Mouse (Mus musculus) heart, adult 9 months (tissue): ENCODE results near the gene Teddm1b.
A peak's percentile ranks its signal among the peaks of the same experiment; 100 is the strongest.
"Not testable (repeated sequence)": the region's sequence is repeated elsewhere in the genome, so short reads cannot be mapped to it uniquely, and the experiment has no call there.

ENCODE experiments used
- DNase-seq, 2 experiments: peaks; one replicate each; pipeline ENCODE4 v3.0.0; 2022; ENCODE audit warnings: low spot score in 2 of 2

The Teddm1b gene

DNA sequence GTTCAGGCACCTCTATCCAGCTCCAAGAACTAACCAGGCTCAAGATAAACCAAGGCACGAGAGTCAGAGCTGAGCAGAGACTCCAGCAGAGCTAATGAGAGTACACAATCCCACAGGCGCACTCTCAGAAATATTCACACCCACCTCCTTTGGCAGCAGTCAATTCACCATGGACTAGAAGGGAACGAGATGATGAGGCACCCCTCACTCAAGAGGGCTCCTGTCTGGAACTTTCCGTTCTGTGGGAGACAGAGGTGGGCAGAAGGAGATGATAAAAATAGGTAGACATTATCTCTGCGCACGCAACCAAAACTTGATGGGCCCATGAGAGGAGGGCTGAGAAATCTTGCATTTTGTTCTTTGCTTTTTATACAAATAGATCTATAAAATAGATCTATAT, at the start of gene Teddm1b:
Teddm1b (plus strand) TSS at position 301 of the 400 bp plus-strand sequence.
- no peak for DNase-seq

GRCm38 (mm10) chr1:153830746-153831145, 43.4 kb upstream of the Teddm1b start:
- no peak for DNase-seq

DNA sequence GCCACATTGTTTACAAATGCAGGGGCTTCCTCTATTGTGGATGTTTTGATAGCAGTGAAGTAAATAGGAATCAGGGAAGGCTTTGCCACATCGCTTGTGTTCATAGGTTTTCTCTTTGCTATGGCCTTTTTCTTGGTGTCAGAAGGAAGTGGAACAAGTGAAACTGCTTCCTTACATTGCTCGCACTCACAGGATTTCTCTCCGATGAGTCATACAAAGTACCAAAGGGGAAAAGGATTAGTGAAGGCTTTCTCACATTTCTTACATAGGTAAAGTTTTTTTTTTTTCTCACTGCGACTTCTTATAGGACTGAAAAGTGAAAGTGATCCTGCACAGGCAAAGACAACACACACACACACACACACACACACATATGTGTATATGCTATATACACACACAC, 38.1 kb upstream of the Teddm1b start:
- DNase-seq = no peak

DNA sequence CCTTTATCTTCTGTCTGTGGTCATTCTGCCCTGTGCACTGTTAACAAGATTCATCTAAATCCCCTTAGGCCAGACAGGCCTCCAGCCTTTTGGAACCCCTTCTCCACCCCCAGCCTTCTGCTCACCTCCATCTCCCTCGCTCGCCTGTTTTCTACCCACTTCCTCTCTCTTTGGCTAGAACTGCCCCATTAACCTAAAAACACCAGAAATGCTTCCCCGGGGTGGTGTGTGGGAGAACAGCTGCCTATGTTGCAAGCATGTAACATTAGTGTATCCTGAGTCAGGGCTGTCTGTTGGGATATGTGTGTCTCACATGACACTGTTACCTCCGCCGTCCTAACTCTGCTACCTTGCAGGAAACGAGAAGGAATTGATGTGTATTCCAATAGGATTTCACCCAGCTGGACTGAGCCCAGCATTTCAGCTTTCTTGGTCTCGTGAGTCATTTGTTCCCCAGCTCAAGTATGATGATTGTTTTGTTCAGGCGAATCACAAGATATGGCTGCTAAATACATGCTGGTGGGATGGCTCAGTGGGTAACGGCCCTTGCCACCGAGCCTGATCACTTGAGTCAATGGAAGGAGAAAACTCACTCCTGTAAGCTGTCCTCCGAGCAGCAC, 31.9 kb upstream of the Teddm1b start:
- no peak for DNase-seq

- DNase-seq = no peak
Measured at GRCm38 (mm10) chr1:153844042-153844441, 30.1 kb upstream of the Teddm1b start, which contains the start of gene Rgsl1. Rgsl1 (minus strand) TSS chr1:153844142.

- no peak for DNase-seq
Measured at GRCm38 (mm10) chr1:153846420-153846819, 27.7 kb upstream of the Teddm1b start.

DNA sequence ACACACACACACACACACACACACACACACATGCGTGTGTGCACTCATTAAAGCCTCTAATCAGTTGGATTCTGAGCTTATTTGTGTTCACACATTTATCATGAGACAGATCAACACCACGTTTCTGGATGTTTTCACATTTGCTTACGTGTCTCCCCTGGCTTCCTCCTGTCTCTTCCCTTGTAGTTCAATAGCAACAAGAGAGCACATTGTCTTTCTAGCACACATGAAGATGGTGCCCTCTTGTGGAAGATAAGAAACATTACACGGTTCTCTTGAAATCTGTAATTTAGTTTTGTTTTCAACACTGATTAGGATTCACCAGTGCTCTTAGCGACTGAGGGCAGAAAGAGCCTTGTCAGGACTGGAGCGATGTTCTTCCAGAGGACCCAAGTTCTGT, 27.3 kb upstream of the Teddm1b start:
- no peak for DNase-seq

- not testable (repeated sequence) for DNase-seq
Measured at GRCm38 (mm10) chr1:153852696-153853095, 21.4 kb upstream of the Teddm1b start.

DNA sequence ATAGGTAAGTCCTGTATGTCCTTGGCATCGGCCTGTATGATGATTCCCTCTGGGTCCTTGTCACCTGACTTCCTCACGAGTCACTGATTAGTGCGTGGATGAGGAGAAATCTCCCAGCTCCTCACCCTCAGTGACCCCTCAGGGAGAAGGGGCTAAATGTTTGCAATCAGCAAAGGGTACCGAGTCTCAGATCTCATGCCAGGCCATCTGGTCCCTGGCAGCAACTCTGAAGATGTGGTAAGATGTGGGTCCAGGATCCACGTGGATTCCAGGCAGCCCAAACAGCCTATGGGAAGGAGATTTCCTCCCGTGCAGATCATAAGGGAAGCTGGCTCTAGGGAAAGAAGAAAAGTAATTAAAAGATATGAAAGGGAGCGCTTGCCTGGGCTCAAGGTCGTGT, 18.2 kb upstream of the Teddm1b start:
- no peak for DNase-seq

DNA sequence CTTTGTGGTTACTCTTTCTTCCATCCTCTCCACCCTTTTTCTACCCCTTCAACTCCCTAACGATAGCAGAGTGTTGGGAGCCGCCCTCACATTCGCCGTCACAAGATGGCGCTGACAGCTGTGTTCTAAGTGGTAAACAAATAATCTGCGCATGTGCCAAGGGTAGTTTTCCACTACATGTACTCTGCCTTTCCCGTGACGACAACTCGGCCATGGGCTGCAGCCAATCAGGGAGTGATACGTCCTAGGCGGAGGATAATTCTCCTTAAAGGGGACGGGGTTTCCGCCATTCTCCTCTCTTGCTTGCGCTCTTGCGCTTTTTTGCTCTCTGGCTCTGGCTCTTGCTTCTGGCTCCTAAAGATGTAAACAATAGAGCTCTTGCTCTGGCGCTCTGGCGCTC, 6.2 kb downstream of the Teddm1b start:
- DNase-seq = not testable (repeated sequence)

GRCm38 (mm10) chr1:153886024-153886633, 12.0 kb downstream of the Teddm1b start:
- no peak for DNase-seq

DNA sequence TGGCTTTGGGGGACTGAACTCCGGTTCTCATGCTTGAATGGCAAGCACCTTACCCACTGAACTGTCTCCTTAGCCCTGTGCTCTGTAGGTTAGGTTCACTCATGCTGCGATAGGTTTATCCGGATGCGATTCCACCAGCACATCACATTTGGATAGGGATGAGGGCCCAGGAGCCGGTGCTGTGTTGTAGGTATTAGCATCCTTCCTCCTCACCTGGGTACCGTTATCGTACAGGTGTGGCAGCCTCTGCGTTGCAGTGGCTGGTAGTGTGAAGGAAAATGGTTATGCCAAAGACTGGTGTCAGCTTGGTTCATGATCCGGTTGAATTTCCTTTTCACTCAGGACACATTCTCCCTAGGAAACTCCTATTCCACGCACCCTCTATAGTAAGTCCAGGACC, 16.0 kb downstream of the Teddm1b start:
- DNase-seq = no peak

- DNase-seq = no peak
Measured at GRCm38 (mm10) chr1:153891442-153891841, 17.3 kb downstream of the Teddm1b start, which contains the start of gene Teddm1a. Teddm1a (plus strand) TSS chr1:153891742.

DNA sequence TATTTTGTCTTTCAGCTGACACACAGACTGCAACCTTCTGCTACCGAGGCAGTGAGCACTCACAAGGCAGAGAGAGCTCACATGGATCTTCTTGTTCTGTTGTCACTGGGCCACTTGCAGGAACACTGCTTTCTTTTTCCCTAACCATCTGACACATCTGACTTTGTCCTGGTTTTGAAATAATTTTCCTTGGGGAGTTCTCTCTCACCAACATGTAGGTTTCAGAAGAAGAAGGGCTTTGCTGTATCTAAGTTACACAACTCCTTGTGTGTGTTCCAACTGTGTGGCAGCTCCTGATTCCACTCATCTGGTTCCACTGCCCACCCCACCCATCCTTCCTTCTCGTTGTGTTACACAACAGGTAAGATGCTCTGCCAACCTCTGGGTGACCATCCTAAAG, 19.6 kb downstream of the Teddm1b start:
- no peak for DNase-seq

- DNase-seq = no peak
Measured at GRCm38 (mm10) chr1:153894201-153894893, 20.2 kb downstream of the Teddm1b start.

GRCm38 (mm10) chr1:153894979-153895378, 20.8 kb downstream of the Teddm1b start:
- peak; percentile 57 to 74 for DNase-seq

DNA sequence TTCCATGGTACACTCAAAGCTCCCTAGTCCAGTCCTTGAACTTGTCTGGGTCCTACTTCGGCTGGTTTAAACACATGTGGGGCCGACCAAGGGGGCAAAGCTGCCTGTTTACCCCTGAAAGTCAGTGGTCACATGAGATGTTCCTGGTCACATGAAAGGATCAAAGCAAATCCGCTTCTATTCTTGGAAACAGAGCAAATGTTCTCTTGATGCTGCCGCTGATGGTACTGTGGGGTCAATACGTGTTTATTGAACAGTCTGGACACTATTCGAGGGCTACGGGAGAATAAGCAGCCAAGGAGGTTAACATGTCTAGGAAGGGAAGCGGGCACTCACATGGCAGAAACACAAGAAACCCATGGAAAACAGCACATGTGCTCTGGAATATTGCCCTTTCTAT, 23.1 kb downstream of the Teddm1b start:
- no peak for DNase-seq

- no peak for DNase-seq
Measured at GRCm38 (mm10) chr1:153898989-153899730, 25.0 kb downstream of the Teddm1b start.

DNA sequence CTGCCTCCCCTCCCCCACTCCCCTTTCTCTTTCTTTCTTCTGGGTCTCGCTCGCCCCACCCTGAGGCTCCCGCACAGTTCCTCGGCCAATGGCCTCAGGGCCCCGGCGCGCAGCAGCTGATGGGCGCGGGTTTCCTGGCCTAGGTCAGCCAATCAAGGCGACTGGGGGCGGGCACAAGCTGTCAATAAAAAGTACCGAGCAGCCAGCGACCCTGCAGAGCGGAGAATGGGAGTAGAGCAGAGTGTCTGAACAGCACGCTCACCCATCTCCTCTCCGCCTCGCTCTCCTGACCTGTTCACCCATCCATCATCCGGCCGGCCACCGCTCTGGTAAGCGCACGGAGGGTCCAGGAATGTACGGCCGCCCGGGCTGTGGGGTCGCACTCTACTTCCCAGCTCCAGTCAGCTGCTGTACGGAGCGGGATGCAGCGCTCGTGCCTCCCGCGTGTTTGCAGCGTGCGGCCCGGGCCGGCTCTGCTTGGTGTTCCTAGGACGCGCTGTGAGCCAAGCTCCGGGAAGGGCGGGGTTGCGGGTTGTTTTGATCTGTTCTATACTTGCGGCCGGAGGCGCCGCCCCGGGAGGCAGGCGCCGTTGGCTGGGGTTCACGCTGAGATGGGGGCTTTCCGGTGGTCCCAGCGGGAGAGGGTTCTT, 25.7 kb downstream of the Teddm1b start, which contains the start of the genes Glul and Teddm2:
Glul (plus strand) TSS at position 214 of the 650 bp plus-strand sequence.
Teddm2 (minus strand) TSS at position 498 of the 650 bp plus-strand sequence.
- peak; percentile 97 for DNase-seq

GRCm38 (mm10) chr1:153900381-153900780, 26.2 kb downstream of the Teddm1b start:
- DNase-seq = no peak
